Mouse (Mus musculus) heart, adult 10 weeks (tissue): ENCODE measurements around the gene Scrn2. TPM values are rescaled to one million over a fixed set of nuclear protein-coding genes. Genes with fewer than 3 reads are reported as not detected.

ENCODE experiments used
- polyA plus RNA-seq: library from polyadenylated mRNA; stranded (reverse); fragments of 350-450 nt; fragmentation: Illumina TruSeq; extraction: RNeasy Lipid Tissue Mini Kit (QIAGEN cat#74804); gene quantifications from one replicate; pipeline ENCODE4 v1.2.3, GENCODE M21; 2014; ENCODE audit warnings: low read depth, low replicate concordance

Gene Scrn2
- 15.2 TPM for polyA plus RNA-seq

DNA sequence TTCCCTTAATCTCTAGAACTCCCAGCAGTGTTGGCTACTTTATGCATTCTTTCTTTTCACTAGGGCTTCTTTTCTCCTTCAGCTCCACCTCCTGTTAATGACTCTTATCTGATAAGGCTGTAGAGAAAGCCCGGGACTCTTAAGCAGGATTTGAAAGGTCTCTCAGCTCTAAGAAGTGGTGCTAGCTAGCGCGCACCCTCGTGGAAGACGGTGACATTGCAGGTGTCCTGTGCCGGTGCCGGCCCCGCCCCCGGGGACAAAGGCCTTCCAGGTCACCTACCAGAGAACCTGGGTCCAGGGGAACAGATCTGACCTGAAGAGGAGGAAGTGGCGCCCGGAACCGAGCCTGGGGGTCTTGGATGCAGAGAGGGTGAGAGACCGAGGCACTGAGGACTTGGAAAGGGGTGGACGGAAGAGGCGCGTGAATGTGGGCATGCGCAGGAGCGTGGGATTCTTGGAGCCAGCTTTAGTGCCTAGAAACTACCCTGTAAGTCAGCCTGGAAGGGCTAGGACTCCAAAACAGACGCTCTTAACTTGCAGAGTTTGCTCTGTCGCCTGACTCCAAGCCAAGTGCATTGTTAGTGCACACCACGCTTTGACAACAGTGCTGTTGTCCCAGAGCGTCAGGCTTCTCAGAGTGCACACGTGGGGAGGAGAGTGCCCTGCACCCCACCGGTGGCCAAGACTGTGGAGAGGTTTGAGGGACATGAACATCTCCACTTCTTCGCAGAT, at the start of gene Scrn2:
Gene Scrn2, plus strand, starts transcription at position 253 of the 732 bp plus-strand sequence.

DNA sequence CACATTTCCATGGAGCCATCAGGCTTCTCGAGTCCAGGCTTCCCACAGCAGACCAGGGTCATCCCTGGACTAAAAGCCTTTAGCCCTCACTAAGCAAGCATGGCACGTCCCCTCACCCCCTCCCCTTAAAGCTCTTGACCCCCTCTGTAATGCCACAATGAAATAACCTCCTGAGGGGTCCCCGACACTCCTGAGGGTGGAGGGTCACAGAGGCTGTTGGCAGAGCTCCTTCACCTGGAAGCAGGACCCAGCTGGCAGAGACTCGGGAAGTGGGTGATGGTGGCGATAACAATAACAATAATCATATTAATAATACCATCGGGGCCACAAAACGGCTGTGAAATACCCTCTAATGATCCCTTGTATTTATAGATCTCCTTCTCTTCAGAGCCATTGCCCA, 46.9 kb upstream of the Scrn2 start, which contains the start of gene Sp2:
Gene Sp2, minus strand, starts transcription at position 101 of the 400 bp plus-strand sequence.

DNA sequence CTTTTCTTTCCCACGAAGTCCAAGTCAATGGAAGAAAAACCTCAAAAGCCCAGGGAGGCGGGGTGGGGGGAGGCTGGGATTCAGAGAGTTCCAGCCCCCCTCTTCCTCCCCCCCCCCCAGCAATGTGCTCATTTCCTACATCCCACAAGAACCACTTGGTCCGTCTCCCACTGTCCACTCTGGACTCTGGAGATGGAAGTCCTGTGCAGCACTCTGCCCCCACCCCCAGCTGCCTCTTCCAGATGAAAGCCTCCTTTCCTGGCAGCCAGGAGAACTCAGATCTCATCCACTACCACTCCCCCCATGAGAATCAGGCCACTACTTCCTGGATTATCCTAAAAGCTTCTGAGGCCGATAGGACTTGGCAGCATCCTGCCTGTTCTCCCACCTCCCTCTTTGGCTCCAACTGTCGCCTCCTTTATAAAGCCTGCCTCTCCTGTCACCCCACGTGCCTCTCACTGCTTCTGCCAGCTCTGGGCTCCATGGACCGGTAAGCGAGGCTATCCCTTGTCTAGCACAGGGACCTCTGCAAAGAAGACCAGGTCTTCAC, 16.5 kb upstream of the Scrn2 start, which contains the start of gene Sp6:
Gene Sp6, plus strand, starts transcription at position 274 of the 550 bp plus-strand sequence.

DNA sequence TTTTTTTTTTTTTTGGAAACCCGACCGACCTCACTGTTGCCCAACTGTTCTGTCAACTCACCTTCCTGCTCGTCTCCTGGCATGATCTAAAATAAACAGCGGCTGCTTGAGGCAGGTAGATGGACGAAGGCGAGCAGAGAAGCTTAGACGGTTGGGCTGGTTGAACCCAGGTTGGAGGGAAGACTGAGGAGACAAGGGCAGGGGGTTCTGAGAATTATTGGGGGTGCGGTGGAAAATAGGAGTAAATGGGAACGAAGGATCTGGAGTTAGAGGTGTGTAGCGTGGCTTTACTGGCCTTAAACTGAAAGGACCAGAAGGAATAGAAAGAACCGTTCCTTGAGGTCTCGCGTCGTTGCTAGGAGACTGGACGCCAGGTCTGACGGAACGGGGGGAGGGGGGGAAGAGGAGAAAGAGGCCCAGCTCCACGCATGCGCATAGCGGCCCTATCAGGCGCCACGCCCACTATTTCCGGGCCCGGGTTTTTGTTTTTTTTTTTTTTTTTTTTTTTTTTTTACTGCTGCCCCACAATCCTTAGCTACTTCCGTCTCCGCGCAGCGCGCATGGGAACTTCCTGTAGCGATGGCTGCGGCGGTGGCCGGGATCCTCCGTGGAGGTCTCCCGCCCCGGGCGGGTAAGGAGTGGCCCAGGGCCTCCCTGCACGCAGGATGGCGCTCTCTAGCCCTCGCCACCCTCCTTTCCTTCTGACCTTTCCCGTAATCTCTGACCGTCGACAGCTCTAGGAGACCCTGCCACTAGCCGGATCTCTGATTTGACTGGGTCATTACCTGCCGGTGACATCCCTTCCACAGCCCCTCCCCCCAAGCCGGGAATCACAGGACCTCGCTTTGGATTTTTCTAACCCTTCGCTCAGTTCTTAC, 11.5 kb downstream of the Scrn2 start, which contains the start of the genes Lrrc46 and Mrpl10:
Gene Lrrc46, minus strand, starts transcription at position 386 of the 878 bp plus-strand sequence.
Gene Mrpl10, plus strand, starts transcription at position 539 of the 878 bp plus-strand sequence.

DNA sequence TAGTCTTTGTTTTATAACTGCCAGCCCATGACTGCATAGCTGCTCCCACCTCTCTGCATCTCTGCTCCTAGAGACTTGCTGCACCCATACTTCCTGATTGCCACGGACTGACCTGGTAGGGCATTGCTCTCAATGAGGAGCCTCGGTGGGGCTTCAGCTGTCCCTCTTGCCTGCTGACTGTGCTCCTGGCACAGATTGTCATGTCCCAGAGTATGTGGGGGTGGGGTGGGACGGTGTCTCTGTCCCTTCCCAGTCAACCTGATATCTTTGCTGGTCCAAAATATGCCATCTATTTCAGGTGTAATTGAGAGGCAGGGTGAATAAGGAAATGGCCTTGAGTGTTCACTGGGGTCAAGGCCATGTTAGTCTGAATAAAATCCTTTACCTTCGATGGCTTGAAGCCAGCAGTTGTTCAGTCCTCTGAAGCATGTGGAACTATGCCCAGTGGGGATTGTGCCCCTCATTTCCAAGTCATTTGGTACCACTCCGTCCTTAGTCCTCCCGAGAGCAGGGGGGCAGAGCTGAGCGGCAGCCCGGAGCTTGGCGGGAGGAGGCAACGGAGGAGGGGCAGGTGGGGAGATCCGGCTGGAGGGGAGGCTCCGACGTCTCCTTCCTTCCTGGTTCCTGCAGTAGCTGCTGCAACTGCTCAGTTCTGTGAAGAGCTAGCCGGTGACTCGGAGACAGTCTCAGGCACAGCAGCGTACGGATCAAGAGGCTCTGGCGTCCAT, 20.6 kb downstream of the Scrn2 start, which contains the start of gene Osbpl7:
Gene Osbpl7, plus strand, starts transcription at position 413 of the 728 bp plus-strand sequence.

Other genes with a start within 250 kb of the Scrn2 start
- 35.7 TPM for gene Cbx1, start 240.8 kb upstream of the Scrn2 start, polyA plus RNA-seq
- gene Nfe2l1, start 200.0 kb upstream of the Scrn2 start, polyA plus RNA-seq, result 353 TPM
- gene Copz2, start 180.1 kb upstream of the Scrn2 start, polyA plus RNA-seq, result 60.7 TPM
- 26.2 TPM for gene Cdk5rap3, start 113.4 kb upstream of the Scrn2 start, polyA plus RNA-seq
- gene Prr15l, start 101.8 kb upstream of the Scrn2 start, polyA plus RNA-seq, result 1.5 TPM
- gene Pnpo, start 86.0 kb upstream of the Scrn2 start, polyA plus RNA-seq, result 23.2 TPM
- gene Sp2, start 47.0 kb upstream of the Scrn2 start, polyA plus RNA-seq, result 10.9 TPM
- 0.37 TPM for gene Sp6, start 16.5 kb upstream of the Scrn2 start, polyA plus RNA-seq
- gene Lrrc46, start 11.5 kb downstream of the Scrn2 start, polyA plus RNA-seq, result 0.34 TPM
- 65.6 TPM for gene Mrpl10, start 11.6 kb downstream of the Scrn2 start, polyA plus RNA-seq
- 3.7 TPM for gene Osbpl7, start 20.7 kb downstream of the Scrn2 start, polyA plus RNA-seq
- not detected for gene Tbx21, start 85.4 kb downstream of the Scrn2 start, polyA plus RNA-seq
- 10.6 TPM for gene Tbkbp1, start 121.6 kb downstream of the Scrn2 start, polyA plus RNA-seq
- gene Kpnb1, start 157.9 kb downstream of the Scrn2 start, polyA plus RNA-seq, result 64.4 TPM